ENCODE assay signal across 7 mouse cellular contexts in the genomic region with DNA sequence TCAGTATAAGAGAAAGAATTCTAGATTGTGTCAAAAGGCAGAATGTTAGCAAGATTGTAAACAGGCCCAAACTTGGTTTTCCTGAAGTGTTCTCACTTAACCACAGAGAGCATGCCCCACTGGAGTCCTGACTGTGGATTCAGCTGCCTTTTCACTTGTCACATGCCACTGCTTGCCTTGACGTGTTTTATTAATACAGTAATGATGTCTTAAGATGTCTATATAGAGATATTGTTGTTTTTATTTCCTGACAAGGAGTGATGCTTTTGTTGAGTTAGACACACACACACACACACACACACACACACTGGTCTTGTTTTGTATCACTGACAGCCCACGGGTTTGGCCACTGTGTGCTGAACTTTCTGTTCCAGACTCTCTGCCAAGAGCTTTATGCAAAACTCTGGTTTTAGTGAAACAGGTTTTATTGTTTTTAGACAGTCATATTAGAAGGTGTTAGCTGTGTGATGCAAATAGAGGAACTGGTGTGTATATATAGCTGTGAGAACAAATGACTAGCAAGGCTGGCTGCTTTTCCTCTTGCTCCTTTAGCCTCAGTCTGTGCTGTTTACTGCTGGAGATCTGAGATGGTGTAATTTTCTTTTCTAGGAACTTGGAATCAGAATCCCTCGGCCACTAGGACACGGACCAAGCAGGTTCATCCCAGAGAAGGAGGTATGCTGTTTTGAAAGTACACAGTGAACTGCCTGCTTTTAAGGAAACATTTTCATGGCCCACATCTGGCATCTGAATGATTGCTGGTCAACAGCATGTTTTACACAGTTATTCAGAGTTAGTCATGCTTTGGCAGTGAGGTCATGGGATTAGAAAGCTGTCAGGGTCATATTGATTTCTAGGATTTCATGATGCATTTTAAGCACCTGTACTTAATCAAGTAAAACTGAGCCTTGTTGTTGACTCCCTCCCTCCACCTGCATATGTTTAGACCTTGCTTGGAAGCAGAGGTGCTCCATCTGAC.
DNase-seq lines count a peak whose midpoint lies in the region; ATAC-seq lines count a peak whose summit lies in the region.

No protein-coding gene starts in this region.

- peaks cover 15% of the 10 kb centered on the region for H3K36me3 ChIP-seq in midbrain, embryonic 13.5 days
- H3K36me3 ChIP-seq in midbrain, embryonic 10.5 days: peaks cover 8% of the 10 kb centered on the region
- peaks cover 7% of the 10 kb centered on the region for H3K36me3 ChIP-seq in embryonic facial prominence, embryonic 12.5 days
- H3K36me3 ChIP-seq in liver, embryonic 15.5 days (replicated peaks): peaks cover 33% of the 10 kb centered on the region

- no peak overlapping the region for H3K4me2 ChIP-seq in midbrain, embryonic 13.5 days (replicated peaks)
- H3K4me2 ChIP-seq in embryonic facial prominence, embryonic 12.5 days (replicated peaks): no peak overlapping the region
- no peak overlapping the region for H3K4me2 ChIP-seq in liver, embryonic 15.5 days

- no peak for ATAC-seq in midbrain, embryonic 13.5 days
- ATAC-seq in embryonic facial prominence, embryonic 12.5 days (ENCODE audit: insufficient number of reproducible peaks, insufficient read depth, low FRiP score, low TSS enrichment): no peak
- ATAC-seq in liver, embryonic 15.5 days (ENCODE audit: insufficient read depth): no peak

- no peak for DNase-seq in midbrain, embryonic 10.5 days (ENCODE audit: low spot score)
- DNase-seq in heart, adult 8-10 months (ENCODE audit: low spot score): peak; percentile 72
- peak; percentile 55 to 64 for DNase-seq in urinary bladder, postnatal 36 days (ENCODE audit: low spot score in 2 of 2)
- DNase-seq in right cerebral cortex, postnatal 14 days: no peak

- H3K9me3 ChIP-seq in midbrain, embryonic 13.5 days: no peaks in the 10 kb centered on the region
- no peaks in the 10 kb centered on the region for H3K9me3 ChIP-seq in midbrain, embryonic 10.5 days (replicated peaks)
- no peaks in the 10 kb centered on the region for H3K9me3 ChIP-seq in embryonic facial prominence, embryonic 12.5 days
- H3K9me3 ChIP-seq in liver, embryonic 15.5 days (replicated peaks): no peaks in the 10 kb centered on the region

- no peak overlapping the region for H3K27ac ChIP-seq in midbrain, embryonic 13.5 days
- H3K27ac ChIP-seq in midbrain, embryonic 10.5 days (replicated peaks): no peak overlapping the region
- peak overlapping the region; percentile 51; the same call in 1 of the 2 replicates for H3K27ac ChIP-seq in embryonic facial prominence, embryonic 12.5 days
- H3K27ac ChIP-seq in liver, embryonic 15.5 days (replicated peaks): 0 out of 2 replicates have a peak overlapping the region, but pooled peaks have one; percentile 19

- H3K4me3 ChIP-seq in midbrain, embryonic 13.5 days (replicated peaks): no peak overlapping the region
- H3K4me3 ChIP-seq in midbrain, embryonic 10.5 days: no peak overlapping the region
- no peak overlapping the region for H3K4me3 ChIP-seq in embryonic facial prominence, embryonic 12.5 days
- no peak overlapping the region for H3K4me3 ChIP-seq in liver, embryonic 15.5 days (replicated peaks)

- H3K27me3 ChIP-seq in midbrain, embryonic 13.5 days: no peaks in the 10 kb centered on the region
- H3K27me3 ChIP-seq in midbrain, embryonic 10.5 days (ENCODE audit: low read depth, poor library complexity, severe bottlenecking): no peaks in the 10 kb centered on the region
- no peaks in the 10 kb centered on the region for H3K27me3 ChIP-seq in embryonic facial prominence, embryonic 12.5 days
- no peaks in the 10 kb centered on the region for H3K27me3 ChIP-seq in liver, embryonic 15.5 days

- H3K4me1 ChIP-seq in midbrain, embryonic 13.5 days (replicated peaks): peaks cover 16% of the 10 kb centered on the region
- H3K4me1 ChIP-seq in midbrain, embryonic 10.5 days: 0 out of 2 replicates have a peak, but pooled peaks cover 8% of the 10 kb centered on the region
- peaks cover 16% of the 10 kb centered on the region; the same call in 1 of the 2 replicates for H3K4me1 ChIP-seq in embryonic facial prominence, embryonic 12.5 days
- peaks cover 28% of the 10 kb centered on the region for H3K4me1 ChIP-seq in liver, embryonic 15.5 days (replicated peaks)

- peak overlapping the region; percentile 16; the same call in 1 of the 2 replicates for H3K9ac ChIP-seq in midbrain, embryonic 13.5 days (replicated peaks)
- H3K9ac ChIP-seq in embryonic facial prominence, embryonic 12.5 days: no peak overlapping the region
- no peak overlapping the region for H3K9ac ChIP-seq in liver, embryonic 15.5 days

- 74% methylated on average over 4 of the region's 4 CpGs for WGBS in midbrain, embryonic 13.5 days
- whole genome bisulfite sequencing in midbrain, embryonic 10.5 days: 83% methylated on average over 4 of the region's 4 CpGs
- WGBS in embryonic facial prominence, embryonic 12.5 days: 41% methylated on average over 4 of the region's 4 CpGs
- WGBS in liver, embryonic 15.5 days (ENCODE audit: insufficient replicate concordance): 49% methylated on average over 4 of the region's 4 CpGs

Comparison
In these comparisons a context has a peak if more than half of its experiments do, and no peak if none do; other contexts are left out.
1. H3K27ac ChIP-seq: peak in embryonic facial prominence, embryonic 12.5 days (single experiment) and liver, embryonic 15.5 days (single experiment); none in midbrain, embryonic 13.5 days (single experiment) and midbrain, embryonic 10.5 days (single experiment).
2. DNase-seq: peak in heart, adult 8-10 months (single experiment) and urinary bladder, postnatal 36 days (2 of 2); none in midbrain, embryonic 10.5 days (single experiment) and right cerebral cortex, postnatal 14 days (single experiment).